Mouse (Mus musculus) left cerebral cortex, postnatal 4 days (tissue): ENCODE results near the gene Arid5a. TPM values are rescaled to one million over a fixed set of nuclear protein-coding genes. Genes with fewer than 3 reads are reported as not detected.

Source experiments
- DNase-seq: peaks from one replicate; pipeline ENCODE4 v3.0.0-alpha.2; 2022
- intact Hi-C: fragments of 180-260 bp; cut with DNase I; formaldehyde crosslinking; loops from one replicate; pipeline ENCODE4 v1.15.1; 2025
- total RNA-seq, 2 experiments: library from RNA; stranded (reverse); gene quantifications; 2 replicates each; pipeline ENCODE4 v1.2.3; 2021

Arid5a gene
- total RNA-seq, 2 experiments from 2014 or later: 7.6 to 7.7 TPM

GRCm38 (mm10) chr1:36293470-36293869 is 14.1 kb upstream of the Arid5a start:
- no peak for DNase-seq
- intact Hi-C loops: no loop called here

GRCm38 (mm10) chr1:36294402-36294801 is 13.1 kb upstream of the Arid5a start:
- no peak for DNase-seq
- intact Hi-C loops: no loop called here

- intact Hi-C loops: no loop called here
These were observed 10.9 kb upstream of the Arid5a start for GRCm38 (mm10) chr1:36296466-36297149.

GRCm38 (mm10) chr1:36298107-36298506 is 9.4 kb upstream of the Arid5a start:
- intact Hi-C loops: no loop called here
- DNase-seq: no peak

More at GRCm38 (mm10) chr1:36296466-36297149, 10.9 kb upstream of the Arid5a start:
- no peak for DNase-seq

GRCm38 (mm10) chr1:36299126-36299525 is 8.4 kb upstream of the Arid5a start:
- no peak for DNase-seq
- intact Hi-C loops: no loop called here

- no peak for DNase-seq
- intact Hi-C loops: no loop called here
These were observed 7.9 kb upstream of the Arid5a start for GRCm38 (mm10) chr1:36299676-36300075.

- DNase-seq: no peak
- intact Hi-C loops: no loop called here
These were observed 7.0 kb upstream of the Arid5a start for GRCm38 (mm10) chr1:36300486-36300885.

DNA sequence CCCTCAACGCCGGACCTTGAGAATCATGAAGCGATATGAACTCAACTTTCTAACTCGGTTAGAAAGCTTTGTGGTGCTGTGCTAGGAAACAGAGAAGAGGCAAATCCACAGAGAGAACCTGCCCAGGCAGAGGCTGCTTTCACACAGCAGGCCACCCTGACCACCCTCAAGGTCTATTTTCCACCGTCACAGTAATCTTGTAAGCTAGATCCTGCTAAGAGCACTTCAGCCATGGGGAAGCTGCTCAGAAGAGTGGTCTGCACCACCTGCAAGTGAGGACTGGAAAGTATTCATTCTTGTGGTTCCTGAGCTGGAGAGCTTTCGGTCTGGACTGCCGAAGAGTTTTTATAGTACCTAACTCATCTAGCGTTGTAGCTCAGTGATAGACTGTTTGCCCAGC is 5.3 kb upstream of the Arid5a start:
- intact Hi-C loops: no loop called here
- no peak for DNase-seq

DNA sequence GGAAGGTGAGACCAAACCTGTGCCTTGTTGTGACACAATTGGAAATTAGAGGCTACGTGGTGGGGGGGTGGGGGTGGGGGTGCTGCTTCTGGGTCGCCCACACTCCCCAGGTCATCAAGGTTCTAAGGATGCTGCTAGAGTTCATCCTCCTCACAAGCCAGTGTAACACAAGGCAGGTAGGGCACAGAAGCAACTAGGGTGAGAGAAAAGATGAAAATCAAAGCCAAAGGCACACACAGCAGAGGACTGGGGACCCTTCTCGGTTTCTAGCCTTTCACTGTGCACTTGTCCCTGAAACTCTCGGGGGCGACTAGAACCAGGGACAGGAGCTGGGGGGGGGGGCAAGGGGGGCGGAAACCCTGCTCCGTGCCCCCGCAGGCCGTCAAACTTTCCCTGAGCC is 4.6 kb upstream of the Arid5a start:
- no peak for DNase-seq
- intact Hi-C loops: no loop called here

DNA sequence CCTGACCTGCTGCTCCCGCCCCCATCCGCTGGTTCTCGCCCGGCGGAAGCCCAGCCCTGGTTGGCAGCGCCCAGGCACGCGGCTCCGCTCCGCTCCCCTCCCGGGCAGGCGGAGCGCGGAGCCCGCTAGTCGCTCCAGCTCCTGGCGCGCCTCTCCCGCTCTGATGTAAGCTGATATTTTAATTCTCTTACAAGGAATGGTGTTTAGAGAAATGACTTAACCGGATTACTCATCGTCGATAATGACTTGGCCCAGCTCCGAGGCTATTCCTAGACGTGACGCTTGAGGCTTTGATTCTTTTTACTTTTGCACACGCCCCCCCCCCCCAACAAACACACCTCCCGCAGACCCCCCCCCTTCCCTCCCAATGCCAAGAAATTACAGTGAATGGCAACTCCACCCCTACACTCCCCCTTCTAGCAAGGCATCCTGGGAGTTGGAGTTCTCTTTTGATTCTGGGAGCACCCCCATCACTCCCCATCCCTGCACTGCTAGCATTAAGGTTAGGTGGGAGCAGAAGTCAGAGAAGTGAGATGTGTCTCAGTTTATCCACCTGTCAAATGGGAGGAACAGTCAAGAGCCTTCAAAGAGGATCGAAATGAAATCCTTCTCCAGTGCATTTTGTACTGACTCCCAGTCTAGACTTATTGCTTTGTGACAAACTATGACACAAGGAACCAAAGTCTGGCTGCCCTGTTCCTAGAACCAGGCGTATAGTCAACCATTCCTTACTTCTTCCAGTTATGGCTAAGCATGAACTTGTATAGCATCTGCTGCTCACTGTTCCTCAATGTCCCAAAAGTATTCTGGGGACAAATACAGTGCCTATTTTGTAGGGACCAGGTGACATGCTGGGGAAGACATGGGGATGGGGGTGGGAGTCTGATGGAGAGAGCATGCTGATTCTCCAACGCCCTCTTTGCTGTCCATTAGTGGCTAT is 3.9 kb upstream of the Arid5a start:
- peak; percentile 51 for DNase-seq
- intact Hi-C loops: no loop called here

DNA sequence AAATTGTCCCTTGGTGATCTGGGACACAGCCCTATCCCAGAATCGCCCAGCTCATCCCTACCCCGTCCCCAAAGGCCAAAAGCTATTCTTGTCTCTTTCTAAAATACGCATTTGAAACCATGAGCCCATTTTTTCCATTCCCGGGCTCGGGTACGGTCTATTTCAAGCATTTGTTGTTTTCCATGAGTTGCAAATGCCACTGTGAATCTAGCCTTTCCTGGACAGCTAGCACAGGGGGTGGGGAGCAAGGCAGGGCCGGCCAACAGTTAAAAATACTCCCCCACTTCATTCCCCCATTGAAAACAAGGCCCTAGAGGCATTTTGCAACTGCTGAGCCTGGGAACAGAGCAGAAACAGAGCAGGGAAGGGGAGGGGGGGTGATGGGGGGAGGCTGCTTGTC is 2.8 kb upstream of the Arid5a start:
- DNase-seq: no peak
- intact Hi-C loops: no loop called here

GRCm38 (mm10) chr1:36306120-36306519 is 1.4 kb upstream of the Arid5a start:
- DNase-seq: no peak
- intact Hi-C loops: no loop called here

DNA sequence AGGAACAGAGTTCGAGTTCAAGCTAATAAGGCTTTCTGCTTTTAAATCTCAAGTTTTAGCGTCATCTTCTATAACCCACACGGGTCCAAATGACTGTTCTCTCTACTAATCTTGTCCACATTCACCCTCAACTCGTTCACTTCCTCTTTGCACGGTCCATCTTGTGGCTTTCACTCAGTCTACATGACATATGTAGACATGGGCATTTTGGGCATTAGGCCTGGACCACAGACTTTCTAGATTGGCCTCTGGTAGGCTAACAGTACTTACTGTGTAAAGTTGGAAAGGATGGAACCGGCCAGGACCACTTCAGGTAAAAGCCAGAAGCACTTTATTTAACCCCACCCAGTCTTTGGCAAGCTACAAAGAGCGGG is 425 bp upstream of the Arid5a start:
- no peak for DNase-seq
- intact Hi-C loops: no loop called here

- DNase-seq: no peak
- intact Hi-C loops: no loop called here
These were observed 943 bp downstream of the Arid5a start for GRCm38 (mm10) chr1:36308451-36308901.

GRCm38 (mm10) chr1:36308966-36309475 is 1.5 kb downstream of the Arid5a start:
- intact Hi-C loops: no loop called here
- DNase-seq: no peak

GRCm38 (mm10) chr1:36309498-36309901 is 2.0 kb downstream of the Arid5a start:
- intact Hi-C loops: no loop called here
- peak; percentile 62 for DNase-seq

GRCm38 (mm10) chr1:36314959-36315775 is 7.6 kb downstream of the Arid5a start:
- intact Hi-C loops: no loop called here
- DNase-seq: no peak

GRCm38 (mm10) chr1:36315776-36316100 is 8.2 kb downstream of the Arid5a start:
- no peak for DNase-seq
- intact Hi-C loops: no loop called here

GRCm38 (mm10) chr1:36321164-36321563 is 13.6 kb downstream of the Arid5a start:
- no peak for DNase-seq
- intact Hi-C loops: no loop called here

DNA sequence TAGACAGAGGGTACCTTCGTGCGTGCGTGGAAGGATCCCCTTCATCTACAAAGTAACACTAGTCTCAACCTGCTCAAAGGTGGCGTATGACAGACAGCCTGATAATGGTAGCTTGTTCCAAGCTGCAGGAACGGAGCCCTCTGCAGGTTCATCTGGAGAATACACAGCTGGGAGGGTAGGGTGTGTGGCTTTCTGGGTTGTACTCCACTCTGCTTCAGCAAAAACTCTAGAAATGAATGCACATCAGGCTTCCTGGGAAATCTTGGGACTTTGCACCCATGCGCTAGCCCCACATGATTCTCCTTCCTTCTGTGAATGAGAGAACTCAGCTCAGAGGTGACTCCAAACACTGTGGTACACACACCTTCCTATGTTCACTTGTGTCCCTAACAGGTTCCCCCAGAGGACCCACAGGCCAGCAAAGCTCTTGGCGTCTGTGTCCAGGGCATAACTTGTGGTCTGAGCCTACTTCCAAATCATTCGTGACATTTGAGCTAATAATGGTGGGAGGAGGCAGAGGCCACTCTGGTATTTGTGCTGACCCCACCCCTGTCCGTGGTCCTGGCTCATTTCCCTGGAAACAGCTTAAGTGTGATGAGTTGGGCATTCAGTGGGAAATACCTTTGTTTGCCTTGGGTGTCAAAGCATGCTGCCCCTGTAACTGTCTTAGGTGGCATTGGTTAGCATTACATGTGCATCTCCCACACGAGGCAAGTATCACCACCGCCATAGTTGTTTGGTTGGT is 14.5 kb downstream of the Arid5a start:
- DNase-seq: no peak
- intact Hi-C loops: no loop called here
